Mouse (Mus musculus): ENCODE measurements around the gene Lrrc57.

Gene Lrrc57

DNA sequence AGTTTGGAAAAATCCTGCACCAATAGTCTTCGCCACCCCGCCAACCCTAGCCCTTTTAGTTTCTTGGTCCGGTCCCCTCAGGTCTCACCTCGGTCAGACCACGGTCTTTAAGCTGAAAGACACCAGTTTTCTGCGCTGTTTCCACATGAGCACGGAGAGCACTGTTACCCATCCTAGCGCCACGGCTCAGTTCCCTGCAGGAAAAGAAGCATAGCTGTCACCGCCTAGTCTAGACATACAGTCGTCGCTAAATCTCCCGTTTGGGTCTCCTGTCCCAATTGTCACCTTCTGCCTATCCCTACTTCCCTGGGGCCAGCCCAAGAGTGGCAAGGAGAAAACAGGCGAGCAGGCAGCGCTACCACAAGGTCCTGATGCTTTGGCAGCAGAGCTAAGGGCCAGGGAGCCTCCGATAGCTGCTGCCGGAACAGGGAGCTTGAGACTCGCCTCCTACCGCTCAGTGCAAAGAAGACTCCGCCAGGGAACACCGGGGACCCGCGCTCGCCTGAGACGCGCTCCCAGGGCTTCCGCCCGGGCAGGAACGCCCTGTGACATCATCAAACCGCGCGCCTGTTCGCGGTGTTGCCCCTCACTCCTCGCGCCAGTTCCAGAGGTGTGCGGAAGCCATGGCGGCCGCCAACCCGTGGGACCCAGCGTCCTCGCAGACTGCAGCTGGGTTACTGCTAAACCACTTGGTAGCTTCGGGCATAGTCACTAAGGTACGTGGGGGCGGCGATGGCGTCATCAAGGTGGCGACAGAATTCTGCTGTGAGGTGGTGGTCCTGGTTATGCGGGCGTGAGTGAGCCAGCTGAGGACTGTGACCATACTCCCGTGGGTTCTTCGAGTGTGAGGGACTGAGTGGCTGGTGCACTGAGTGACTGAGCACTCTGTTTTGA is at the start of gene Lrrc57, which contains the start of gene Haus2:
Gene Lrrc57 (minus strand): TSS at position 691 of the 894 bp plus-strand sequence.
Gene Haus2 (plus strand): TSS at position 554 of the 894 bp plus-strand sequence.
- peak; percentile 94 for DNase-seq

GRCm38 (mm10) chr2:120658486-120658885 is 49.2 kb upstream of the Lrrc57 start:
- no peak for DNase-seq

DNA sequence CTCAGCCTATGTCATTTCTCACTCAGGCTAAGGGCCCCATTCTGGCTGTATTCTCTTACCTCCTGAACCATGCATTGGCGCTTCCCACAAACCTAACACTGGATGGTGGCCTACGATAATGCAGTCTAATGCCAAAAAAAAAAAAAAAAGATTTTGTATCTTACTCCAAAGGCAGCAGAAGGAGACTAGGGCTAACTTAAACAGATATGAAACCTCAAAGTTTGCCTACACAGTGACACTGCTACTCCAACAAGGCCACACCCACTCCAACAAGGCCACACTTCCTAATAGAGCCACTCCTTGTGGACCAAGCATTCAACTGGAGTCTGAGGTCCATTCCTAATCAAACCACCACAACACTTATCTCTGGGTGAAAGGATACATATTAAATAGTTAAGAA is 47.4 kb upstream of the Lrrc57 start:
- DNase-seq = no peak

- no peak for DNase-seq
Observed at GRCm38 (mm10) chr2:120655905-120656304, 46.6 kb upstream of the Lrrc57 start.

GRCm38 (mm10) chr2:120654693-120655092 is 45.4 kb upstream of the Lrrc57 start:
- DNase-seq = no peak

GRCm38 (mm10) chr2:120652925-120653284 is 43.6 kb upstream of the Lrrc57 start:
- no peak for DNase-seq

GRCm38 (mm10) chr2:120652256-120652924 is 43.1 kb upstream of the Lrrc57 start:
- DNase-seq = no peak

DNA sequence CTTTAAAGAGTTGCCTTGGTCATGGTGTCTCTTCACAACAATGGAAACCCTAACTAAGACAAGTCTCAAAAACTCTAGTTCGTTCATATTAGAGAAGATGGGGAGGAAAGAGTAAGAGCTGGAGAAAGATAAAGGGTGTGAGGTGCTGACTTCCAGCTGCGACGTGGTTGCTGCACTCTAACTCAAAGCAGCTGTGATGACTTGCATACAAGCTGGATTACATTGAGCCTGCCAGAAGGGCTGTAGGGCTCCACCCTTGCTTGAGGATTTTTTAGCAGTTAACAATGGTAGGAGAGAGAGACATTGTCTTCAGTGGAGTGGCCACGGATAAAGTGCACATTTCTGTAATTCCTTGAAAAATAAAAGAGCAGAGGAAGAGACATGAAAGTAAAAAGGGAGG is 37.5 kb upstream of the Lrrc57 start:
- DNase-seq = no peak

DNA sequence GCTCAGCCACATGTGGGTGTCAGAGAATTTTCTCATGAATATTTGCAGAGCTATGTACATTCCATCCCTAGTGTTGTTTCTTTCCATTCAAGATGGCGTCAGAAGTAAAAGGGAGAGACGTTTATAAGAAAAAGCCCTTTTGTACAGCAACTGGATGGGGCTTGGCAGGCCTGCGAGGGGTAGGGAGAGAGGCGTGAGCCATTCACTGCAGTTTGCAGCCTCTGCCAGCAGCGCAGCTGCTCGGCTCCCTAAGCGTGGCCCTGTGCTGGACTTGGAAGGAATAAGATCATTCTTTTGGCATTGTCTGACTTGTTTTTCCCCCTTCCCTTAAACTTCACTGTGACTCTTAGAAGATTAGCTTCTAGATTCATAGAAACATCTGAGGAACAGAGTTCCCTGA is 34.5 kb upstream of the Lrrc57 start:
- peak; percentile 18 for DNase-seq

- DNase-seq = no peak
Observed at GRCm38 (mm10) chr2:120640835-120641234, 31.5 kb upstream of the Lrrc57 start.

DNA sequence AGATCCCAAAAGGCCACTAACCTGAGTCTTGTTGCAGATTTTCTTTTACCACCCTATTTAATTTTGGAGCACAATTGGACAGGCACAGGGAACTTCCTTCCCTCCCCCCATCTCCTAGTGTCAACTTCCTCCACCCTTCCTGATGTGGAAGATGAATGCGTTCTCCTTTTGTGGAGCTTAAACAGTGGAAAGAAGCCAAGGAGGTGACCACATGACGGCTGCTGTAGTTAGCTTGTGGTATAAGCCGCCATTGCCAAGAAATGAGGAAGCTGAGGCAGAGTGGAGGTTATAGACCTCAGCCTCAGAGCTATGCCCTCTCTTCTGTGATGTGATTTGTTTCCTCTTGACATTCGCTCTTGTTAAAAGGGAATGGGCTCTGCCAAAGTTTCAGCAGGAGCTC is 22.6 kb upstream of the Lrrc57 start:
- DNase-seq = no peak

GRCm38 (mm10) chr2:120631521-120631920 is 22.2 kb upstream of the Lrrc57 start:
- no peak for DNase-seq

- no peak for DNase-seq
Observed at GRCm38 (mm10) chr2:120630655-120631054, 21.3 kb upstream of the Lrrc57 start.

DNA sequence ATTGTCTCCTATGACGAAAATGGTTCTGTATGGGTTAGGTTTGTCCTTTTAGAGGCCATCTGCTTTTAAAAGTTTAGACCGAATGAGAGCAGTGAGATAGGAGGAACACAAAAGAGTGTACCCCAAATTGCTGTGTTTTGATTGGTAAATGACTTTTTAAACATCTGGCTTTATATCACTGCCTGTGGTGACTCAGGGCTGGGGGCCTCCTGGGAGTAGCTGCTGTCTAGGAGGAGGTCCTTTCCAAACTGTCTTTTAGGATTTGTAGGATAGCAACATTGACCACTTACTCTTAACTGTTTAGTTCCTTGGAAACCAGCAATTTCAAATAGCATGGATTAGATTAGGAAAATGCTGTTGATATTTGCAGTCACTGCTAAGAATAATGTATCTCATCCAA is 20.9 kb upstream of the Lrrc57 start:
- DNase-seq = no peak

DNA sequence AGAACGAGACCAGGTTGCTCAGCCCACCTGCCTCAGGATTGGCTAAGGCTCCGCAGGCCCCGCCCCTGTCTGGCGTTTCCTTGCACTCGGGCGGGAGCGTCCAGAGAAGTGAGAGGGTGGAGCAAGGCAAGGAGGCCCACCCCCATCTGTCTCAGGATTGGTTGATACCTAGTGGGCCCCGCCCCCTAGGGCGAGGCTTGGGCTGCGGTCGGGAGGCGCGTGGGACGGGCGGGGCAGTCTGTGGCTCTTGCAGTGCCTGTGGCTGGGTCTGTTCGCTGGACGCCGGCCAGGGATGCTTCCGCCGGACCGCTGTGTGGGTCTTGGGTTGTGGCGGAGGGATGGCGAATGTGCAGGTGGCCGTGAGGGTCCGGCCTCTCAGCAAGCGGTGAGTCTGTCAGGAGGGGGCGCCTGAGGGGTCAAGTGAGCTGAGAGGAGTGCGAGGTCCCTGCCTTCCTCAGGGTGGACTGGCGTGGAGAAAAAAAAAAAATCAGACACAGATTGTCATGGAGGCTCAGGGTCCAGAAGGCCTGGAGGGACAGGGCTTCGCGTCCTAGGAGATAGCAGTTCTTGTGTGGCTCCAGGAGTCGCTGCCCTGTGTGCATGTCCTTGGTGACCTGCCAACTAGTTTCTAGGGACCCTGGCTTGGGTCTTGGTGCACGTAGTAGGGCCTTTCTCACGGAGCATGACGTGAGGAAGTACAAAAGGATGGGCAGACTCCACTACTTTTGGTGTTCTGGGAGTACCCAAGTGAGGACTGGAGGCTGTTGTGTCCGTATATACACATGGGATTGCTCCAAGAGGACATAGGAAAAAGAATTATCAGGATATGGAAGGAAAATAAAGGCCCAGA is 19.8 kb upstream of the Lrrc57 start, which contains the start of gene Stard9:
Gene Stard9 (plus strand): TSS at position 236 of the 850 bp plus-strand sequence.
- peak; percentile 96 for DNase-seq

DNA sequence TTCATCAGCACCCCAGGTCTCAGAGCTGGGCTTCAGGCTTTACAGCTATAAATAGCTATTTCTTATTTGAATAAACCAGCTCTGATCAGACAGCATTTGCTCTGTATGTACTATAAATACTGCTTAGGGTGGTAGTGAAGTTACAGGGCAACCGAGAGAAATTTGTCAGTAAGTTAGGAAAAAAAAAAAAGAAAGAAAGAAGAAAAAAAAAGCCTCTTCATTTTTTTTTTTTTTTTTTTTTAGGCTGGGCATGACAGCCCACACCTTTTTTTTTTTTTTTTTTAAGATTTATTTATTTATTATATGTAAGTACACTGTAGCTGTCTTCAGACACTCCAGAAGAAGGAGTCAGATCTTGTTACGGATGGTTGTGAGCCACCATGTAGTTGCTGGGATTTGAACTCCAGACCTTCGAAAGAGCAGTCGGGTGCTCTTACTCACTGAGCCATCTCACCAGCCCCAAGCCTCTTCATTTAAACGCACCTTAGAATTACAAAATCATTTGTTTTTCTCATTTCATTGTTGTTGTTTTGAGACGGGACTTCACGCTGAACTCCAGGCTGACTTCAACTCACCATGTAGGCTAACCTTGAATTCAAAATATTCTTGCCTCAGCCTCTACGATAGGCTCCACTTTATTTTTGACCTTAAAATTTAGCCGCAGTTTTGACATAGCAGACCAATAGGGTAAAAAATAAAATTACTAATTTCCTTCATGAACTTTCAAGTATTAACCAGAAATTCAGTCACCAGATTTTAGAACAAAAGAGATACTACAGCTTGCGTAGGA is 19.0 kb upstream of the Lrrc57 start:
- DNase-seq = no peak

- DNase-seq = no peak
Observed at GRCm38 (mm10) chr2:120622920-120623319, 13.6 kb upstream of the Lrrc57 start.

DNA sequence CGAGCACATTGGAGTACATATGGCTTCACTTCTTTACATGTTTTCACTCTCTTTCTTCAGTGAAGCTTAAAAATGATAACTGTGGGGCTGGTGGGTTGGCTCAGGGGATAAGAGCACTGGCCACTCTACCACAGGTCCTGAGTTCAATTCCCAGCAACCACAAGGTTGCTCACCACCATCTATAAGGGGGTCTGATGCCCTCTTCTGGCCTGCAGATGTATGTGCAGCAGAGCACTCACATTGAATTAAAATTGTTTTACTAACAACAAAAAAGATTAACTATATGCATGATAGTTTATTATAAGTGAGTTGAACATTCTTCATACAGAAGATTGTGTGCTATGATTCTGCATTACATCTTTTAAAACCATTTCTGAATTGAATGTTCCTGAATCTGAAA is 10.2 kb upstream of the Lrrc57 start:
- DNase-seq = no peak

DNA sequence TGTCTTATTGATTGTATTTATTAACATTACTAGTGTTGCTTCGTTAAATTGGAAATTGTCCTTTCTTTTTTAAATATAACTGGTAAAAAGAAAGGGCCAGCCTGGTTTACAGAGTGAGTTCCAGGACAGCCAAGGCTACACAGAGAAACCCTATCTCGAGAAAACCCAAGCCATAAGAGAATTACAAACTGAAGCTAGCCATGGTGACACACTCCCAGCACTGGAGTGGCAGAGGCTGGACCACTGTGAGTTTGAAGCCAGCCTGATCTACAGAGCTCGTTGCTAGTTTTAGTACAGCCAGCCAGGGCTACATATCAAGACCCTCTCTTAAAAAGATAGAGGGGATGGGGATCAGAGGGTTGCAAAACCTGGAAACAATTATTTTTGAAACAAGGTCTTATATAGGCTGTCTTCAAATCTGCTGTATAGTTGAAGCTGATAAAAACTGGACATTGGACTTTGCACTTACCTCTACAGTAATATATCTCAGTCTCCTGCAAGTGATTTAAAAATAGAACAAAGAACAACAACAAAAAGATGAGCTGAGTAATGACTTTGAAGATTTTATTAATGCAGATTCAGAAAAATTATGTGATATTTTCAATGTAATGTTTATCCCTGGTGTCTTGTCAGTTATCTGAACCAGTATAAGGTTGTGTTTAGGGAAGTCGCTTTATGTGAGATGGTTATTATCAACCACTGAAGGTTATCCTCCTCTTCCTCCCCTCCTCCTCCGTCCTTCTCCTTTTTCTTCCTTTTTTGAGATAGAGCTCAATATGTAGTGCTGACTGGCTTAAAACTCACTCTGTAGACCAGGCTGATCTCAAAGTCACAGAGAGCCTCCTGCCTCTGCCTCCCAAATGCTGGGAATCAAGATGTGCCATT is 7.2 kb upstream of the Lrrc57 start:
- DNase-seq = no peak

- DNase-seq = no peak
Observed at GRCm38 (mm10) chr2:120606021-120606690, 3.2 kb downstream of the Lrrc57 start.

DNA sequence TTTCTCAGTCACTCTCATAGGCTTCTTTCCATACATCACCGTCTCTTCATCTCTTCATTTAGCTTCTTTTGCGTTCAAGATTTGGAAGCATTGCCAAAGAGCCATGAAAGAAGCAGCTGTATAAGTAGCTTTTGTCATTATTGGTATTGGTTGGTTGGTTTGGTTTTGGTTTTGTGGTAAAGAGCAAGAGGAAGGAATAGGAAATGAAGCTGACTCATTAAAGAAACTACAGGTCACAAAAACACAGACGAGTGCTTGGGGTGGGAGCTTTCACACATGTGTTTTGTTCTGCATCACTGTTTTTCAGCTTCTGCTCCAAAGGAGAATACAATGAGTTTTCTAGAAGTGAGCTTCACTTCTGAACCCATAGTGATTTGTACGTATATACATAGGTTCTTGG is 9.8 kb downstream of the Lrrc57 start:
- DNase-seq = no peak

All from right cerebral cortex, postnatal 14 days (tissue).